Mouse (Mus musculus): ENCODE data around the gene Thsd4. TPM values are rescaled to one million over a fixed set of nuclear protein-coding genes. Genes with fewer than 3 reads are reported as not detected.
"Not testable (repeated sequence)": the region's sequence is repeated elsewhere in the genome, so short reads cannot be mapped to it uniquely, and the experiment has no call there.

Gene Thsd4
- polyA plus RNA-seq, 1 experiment from 2014 or later, result 11.8 TPM

- DNase-seq (ENCODE audit: low spot score); H3K4me1 ChIP-seq (ENCODE audit: control insufficient read depth, insufficient read depth, low read length); H3K9ac ChIP-seq (ENCODE audit: low read length); H3K4me2 ChIP-seq (ENCODE audit: low read depth, severe bottlenecking); H3K27me3 ChIP-seq (ENCODE audit: control insufficient read depth, insufficient read depth, low read length); H3K27ac ChIP-seq (replicated peaks; ENCODE audit: low read depth, low read length); H3K4me3 ChIP-seq (ENCODE audit: low read depth, low read length); H3K9me3 ChIP-seq (ENCODE audit: control insufficient read depth, low read length); H3K36me3 ChIP-seq (ENCODE audit: control insufficient read depth, insufficient read depth, low read length); ATAC-seq (ENCODE audit: insufficient number of reproducible peaks, low FRiP score, low TSS enrichment, low read depth): not testable (repeated sequence)
- WGBS, result 82% methylated on average over 8 of the region's 8 CpGs
Measured at GRCm38 (mm10) chr9:59935866-59936265, 586.0 kb downstream of the Thsd4 start.

DNA sequence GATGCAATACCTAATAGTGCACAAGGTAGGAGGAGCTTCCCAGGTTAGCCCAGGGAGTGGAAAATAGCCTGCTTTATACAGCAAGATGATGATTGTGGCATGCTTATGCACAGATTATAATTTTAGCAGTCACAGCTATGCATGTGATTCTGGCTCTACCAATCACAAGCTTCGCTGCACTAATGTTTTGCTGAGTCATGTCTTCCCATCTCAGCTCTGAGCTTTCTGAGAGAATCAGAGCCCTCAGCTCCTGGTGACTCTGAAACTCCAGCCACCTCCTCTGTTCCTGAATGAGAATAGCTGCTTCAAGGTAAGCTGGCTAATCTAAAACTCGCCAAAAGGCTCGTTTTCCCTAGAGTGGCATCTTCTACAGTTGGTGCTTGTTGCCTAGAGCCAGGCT is 591.6 kb downstream of the Thsd4 start:
- DNase-seq (ENCODE audit: low spot score) (no peak), ATAC-seq (ENCODE audit: insufficient number of reproducible peaks, low FRiP score, low TSS enrichment, low read depth) (no peak)
- H3K4me1 ChIP-seq (ENCODE audit: control insufficient read depth, insufficient read depth, low read length), result no peaks in the 10 kb centered on the region
- 78% methylated on average over 3 of the region's 3 CpGs for WGBS
- H3K9me3 ChIP-seq (ENCODE audit: control insufficient read depth, low read length), result no peaks in the 10 kb centered on the region
- H3K36me3 ChIP-seq (ENCODE audit: control insufficient read depth, insufficient read depth, low read length), result no peaks in the 10 kb centered on the region
- no peak overlapping the region for H3K4me2 ChIP-seq (ENCODE audit: low read depth, severe bottlenecking)
- no peak overlapping the region for H3K4me3 ChIP-seq (ENCODE audit: low read depth, low read length)
- no peak overlapping the region for H3K27ac ChIP-seq (replicated peaks; ENCODE audit: low read depth, low read length)
- no peak overlapping the region for H3K9ac ChIP-seq (ENCODE audit: low read length)
- no peaks in the 10 kb centered on the region for H3K27me3 ChIP-seq (ENCODE audit: control insufficient read depth, insufficient read depth, low read length)

Other genes starting within 250 kb of the Thsd4 start
- 26.5 and 28.1 TPM in 2 replicates for gene Lrrc49, start 166.1 kb upstream of the Thsd4 start, polyA plus RNA-seq (2014; fragmentation: Nextera tagmentation; extraction: Ambion mirVana)
- gene Larp6, start 190.9 kb upstream of the Thsd4 start, polyA plus RNA-seq (2014; fragmentation: Nextera tagmentation; extraction: Ambion mirVana), result 1.3 and 2.1 TPM in 2 replicates